Mouse (Mus musculus): ENCODE data around the gene Rtn2. TPM values are rescaled to one million over a fixed set of nuclear protein-coding genes. Genes with fewer than 3 reads are reported as not detected.

Gene Rtn2
- polyA plus RNA-seq, 1 experiment from 2014 or later = 8.0 TPM

DNA sequence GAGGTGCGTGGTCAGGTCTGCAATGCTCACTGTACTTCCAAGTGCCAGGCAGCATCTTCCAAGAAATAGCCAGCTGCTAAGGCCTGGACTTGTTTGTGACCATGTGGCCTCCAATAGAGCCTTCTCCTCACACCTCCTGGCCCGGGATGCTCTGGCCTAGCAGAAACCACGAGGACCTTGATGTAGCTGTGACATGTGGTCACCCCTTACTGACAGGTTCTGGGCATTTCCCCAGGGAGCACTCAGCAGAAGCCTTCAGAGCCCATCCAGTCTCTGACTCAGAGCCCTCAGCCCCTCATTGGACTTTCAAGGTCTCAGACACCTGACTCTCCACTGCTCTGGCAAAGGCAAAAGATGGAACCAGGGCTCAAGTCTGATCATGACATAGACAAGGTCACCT is 37.3 kb upstream of the Rtn2 start:
- Histone ChIP-seq H3K4me2 (replicated peaks; ENCODE audit: low read depth, low read length) (no peak overlapping the region), H3K4me3 (ENCODE audit: low read length) (no peak overlapping the region), H3K9me3 (ENCODE audit: low read length) (no peaks in the 10 kb centered on the region), H3K4me1 (ENCODE audit: insufficient read depth, low read length) (no peaks in the 10 kb centered on the region), H3K36me3 (ENCODE audit: insufficient read depth, low read length) (peaks cover 18% of the 10 kb centered on the region), H3K27me3 (ENCODE audit: insufficient read depth, low read length) (no peaks in the 10 kb centered on the region), H3K27ac (ENCODE audit: low read length) (no peak overlapping the region), H3K9ac (replicated peaks; ENCODE audit: low read length) (no peak overlapping the region)
- ATAC-seq (ENCODE audit: low FRiP score, low TSS enrichment) = no peak
- 76% methylated on average over 3 of the region's 3 CpGs for WGBS

DNA sequence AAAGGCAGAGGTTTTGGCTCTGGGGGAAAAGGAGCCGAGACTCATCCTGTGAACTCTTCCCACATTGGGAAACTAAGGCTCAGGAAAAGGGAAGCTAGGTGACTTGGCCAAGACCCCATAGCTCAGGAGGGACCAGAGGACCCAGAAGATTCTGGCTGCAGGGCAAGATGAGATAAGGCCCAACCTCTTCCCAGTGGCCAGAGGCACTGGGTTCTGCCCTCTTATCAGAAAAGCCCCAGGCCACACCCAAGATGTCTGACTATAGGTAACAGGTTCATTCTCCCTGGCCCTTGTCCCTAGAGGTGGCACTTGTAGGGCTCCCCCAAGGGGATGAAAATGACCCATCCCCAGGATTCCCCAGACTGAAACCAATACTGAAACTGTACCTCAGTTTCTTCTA is 35.6 kb upstream of the Rtn2 start:
- Histone ChIP-seq H3K9ac (replicated peaks; ENCODE audit: low read length) (no peak overlapping the region), H3K4me3 (ENCODE audit: low read length) (no peak overlapping the region), H3K4me1 (ENCODE audit: insufficient read depth, low read length) (no peaks in the 10 kb centered on the region), H3K36me3 (ENCODE audit: insufficient read depth, low read length) (peaks cover 18% of the 10 kb centered on the region), H3K9me3 (ENCODE audit: low read length) (no peaks in the 10 kb centered on the region), H3K27me3 (ENCODE audit: insufficient read depth, low read length) (no peaks in the 10 kb centered on the region), H3K27ac (ENCODE audit: low read length) (no peak overlapping the region), H3K4me2 (replicated peaks; ENCODE audit: low read depth, low read length) (no peak overlapping the region)
- WGBS = 93% methylated on average over 1 of the region's 1 CpGs
- no peak for ATAC-seq (ENCODE audit: low FRiP score, low TSS enrichment)

DNA sequence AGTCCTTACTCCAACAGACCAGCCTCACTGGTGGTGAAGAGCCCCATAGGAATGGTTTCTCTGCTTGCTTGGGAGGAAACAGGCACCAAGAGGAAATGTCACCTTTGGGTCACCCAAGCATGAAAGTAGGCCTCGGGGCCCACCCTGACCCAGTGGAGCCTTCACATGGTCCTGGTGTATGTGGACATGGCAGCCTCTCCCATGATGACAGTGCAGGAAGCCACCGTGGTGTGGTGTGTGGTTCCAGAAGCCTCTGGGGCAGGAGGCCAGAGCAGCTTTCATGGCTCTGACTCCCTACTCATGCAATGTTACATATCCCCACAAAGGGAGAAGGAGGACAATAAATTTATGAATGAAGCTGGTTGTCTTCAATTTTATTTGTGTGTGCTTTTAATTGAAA is 34.9 kb upstream of the Rtn2 start:
- peaks cover 18% of the 10 kb centered on the region for H3K36me3 ChIP-seq (ENCODE audit: insufficient read depth, low read length)
- no peaks in the 10 kb centered on the region for H3K27me3 ChIP-seq (ENCODE audit: insufficient read depth, low read length)
- no peaks in the 10 kb centered on the region for H3K4me1 ChIP-seq (ENCODE audit: insufficient read depth, low read length)
- ATAC-seq (ENCODE audit: low FRiP score, low TSS enrichment) = no peak
- WGBS = 88% methylated on average over 2 of the region's 2 CpGs
- H3K9me3 ChIP-seq (ENCODE audit: low read length) = no peaks in the 10 kb centered on the region
- no peak overlapping the region for H3K4me3 ChIP-seq (ENCODE audit: low read length)
- no peak overlapping the region for H3K9ac ChIP-seq (replicated peaks; ENCODE audit: low read length)
- no peak overlapping the region for H3K27ac ChIP-seq (ENCODE audit: low read length)
- no peak overlapping the region for H3K4me2 ChIP-seq (replicated peaks; ENCODE audit: low read depth, low read length)

DNA sequence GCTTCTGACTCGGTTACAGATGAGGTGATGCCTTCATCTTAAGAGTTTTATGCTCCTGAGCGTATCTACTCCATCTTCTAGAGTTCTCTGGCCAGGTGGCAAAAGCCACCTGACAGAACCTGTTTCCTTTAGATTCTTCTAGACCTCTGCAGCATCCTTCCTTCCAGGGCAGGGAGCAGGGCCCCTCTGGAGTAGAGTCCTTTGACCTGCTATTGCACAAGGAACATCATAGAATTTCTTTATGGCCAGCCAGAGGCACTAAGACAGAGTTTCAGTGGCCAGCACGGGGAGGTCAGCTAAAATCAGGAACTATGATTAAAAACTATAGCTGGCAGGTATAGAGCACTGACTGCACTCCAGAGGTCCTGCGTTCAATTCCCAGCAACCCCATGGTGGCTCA is 30.3 kb upstream of the Rtn2 start:
- 77% methylated on average over 4 of the region's 4 CpGs for WGBS
- no peaks in the 10 kb centered on the region for H3K4me1 ChIP-seq (ENCODE audit: insufficient read depth, low read length)
- no peaks in the 10 kb centered on the region for H3K9me3 ChIP-seq (ENCODE audit: low read length)

DNA sequence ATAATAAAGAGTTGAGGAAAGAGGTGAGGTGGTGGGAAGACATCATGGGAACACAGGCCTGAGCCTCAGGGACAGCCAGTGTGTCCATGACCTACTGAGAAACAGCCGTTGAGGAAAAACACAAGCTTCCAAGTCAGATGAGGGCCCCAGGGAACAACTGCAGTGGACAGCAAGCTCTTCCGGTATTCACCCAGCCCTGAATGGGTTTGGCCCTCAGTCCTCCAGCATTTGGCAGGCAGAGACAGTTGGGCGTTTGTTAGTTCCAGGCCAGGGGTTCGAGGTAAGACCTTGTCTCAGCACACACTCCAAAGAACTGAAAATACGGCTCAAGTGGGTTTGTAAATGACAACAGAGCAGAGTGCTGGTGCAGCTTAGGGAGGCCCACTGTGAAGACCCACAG is 29.0 kb upstream of the Rtn2 start:
- Histone ChIP-seq H3K27me3 (ENCODE audit: insufficient read depth, low read length) (no peaks in the 10 kb centered on the region), H3K27ac (ENCODE audit: low read length) (no peak overlapping the region), H3K4me1 (ENCODE audit: insufficient read depth, low read length) (no peaks in the 10 kb centered on the region), H3K9ac (replicated peaks; ENCODE audit: low read length) (no peak overlapping the region), H3K4me2 (replicated peaks; ENCODE audit: low read depth, low read length) (no peak overlapping the region), H3K36me3 (ENCODE audit: insufficient read depth, low read length) (peaks cover 28% of the 10 kb centered on the region), H3K9me3 (ENCODE audit: low read length) (no peaks in the 10 kb centered on the region), H3K4me3 (ENCODE audit: low read length) (no peak overlapping the region)
- WGBS = 70% methylated on average over 5 of the region's 5 CpGs
- ATAC-seq (ENCODE audit: low FRiP score, low TSS enrichment) = no peak

More for the DNA sequence above, 30.3 kb upstream of the Rtn2 start:
- Histone ChIP-seq H3K4me3 (ENCODE audit: low read length) (no peak overlapping the region), H3K27me3 (ENCODE audit: insufficient read depth, low read length) (no peaks in the 10 kb centered on the region), H3K9ac (replicated peaks; ENCODE audit: low read length) (no peak overlapping the region), H3K36me3 (ENCODE audit: insufficient read depth, low read length) (peaks cover 22% of the 10 kb centered on the region; the same call in 1 of the 2 replicates), H3K4me2 (replicated peaks; ENCODE audit: low read depth, low read length) (no peak overlapping the region), H3K27ac (ENCODE audit: low read length) (no peak overlapping the region)
- no peak for ATAC-seq (ENCODE audit: low FRiP score, low TSS enrichment)

DNA sequence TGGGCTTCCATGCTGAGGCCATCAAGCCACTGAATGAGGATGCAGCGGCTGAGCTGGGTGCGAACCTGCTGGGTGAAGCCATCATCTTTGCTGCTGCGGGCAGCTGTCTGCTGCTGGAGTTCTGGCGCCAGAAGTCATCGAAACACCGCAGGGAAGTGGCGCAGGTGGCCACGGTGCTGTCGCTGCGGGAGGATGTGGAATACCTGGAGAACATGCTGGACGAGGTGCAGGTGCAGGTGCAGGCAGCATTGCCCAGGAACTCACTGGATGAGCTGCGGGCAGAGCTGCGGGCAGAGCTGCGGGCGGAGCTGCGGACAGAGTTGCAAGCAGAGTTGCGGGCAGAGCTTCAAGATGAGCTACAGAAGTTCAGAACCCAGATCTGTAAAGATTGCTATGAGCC is 27.0 kb upstream of the Rtn2 start:
- ATAC-seq (ENCODE audit: low FRiP score, low TSS enrichment) = no peak
- no peaks in the 10 kb centered on the region for H3K9me3 ChIP-seq (ENCODE audit: low read length)
- H3K4me2 ChIP-seq (replicated peaks; ENCODE audit: low read depth, low read length) = no peak overlapping the region
- WGBS = 82% methylated on average over 15 of the region's 17 CpGs
- no peak overlapping the region for H3K9ac ChIP-seq (replicated peaks; ENCODE audit: low read length)
- H3K36me3 ChIP-seq (ENCODE audit: insufficient read depth, low read length) = peaks cover 46% of the 10 kb centered on the region
- H3K4me3 ChIP-seq (ENCODE audit: low read length) = no peak overlapping the region
- H3K27me3 ChIP-seq (ENCODE audit: insufficient read depth, low read length) = no peaks in the 10 kb centered on the region
- no peak overlapping the region for H3K27ac ChIP-seq (ENCODE audit: low read length)
- H3K4me1 ChIP-seq (ENCODE audit: insufficient read depth, low read length) = no peaks in the 10 kb centered on the region

DNA sequence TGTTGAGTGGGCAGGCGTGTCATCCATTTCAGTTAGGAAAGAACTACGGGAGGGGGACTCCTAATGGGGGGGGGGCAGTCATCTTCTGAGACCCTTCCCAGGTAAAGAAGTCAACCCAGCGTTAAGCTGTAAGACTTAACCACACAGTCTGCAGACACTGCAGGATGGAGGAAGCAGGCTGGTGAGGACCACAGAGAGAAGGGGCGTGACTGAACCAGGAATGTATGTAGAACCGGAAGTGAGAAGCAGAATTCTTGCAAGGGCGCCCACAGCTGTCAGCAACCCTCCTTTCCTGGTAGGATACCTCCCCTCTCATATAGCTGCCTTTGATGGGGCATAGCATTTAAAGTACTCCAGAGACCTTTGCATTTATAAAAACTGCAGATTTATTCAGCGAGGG is 25.9 kb upstream of the Rtn2 start:
- Histone ChIP-seq H3K9me3 (ENCODE audit: low read length) (no peaks in the 10 kb centered on the region), H3K27me3 (ENCODE audit: insufficient read depth, low read length) (no peaks in the 10 kb centered on the region), H3K4me3 (ENCODE audit: low read length) (no peak overlapping the region), H3K4me1 (ENCODE audit: insufficient read depth, low read length) (no peaks in the 10 kb centered on the region), H3K4me2 (replicated peaks; ENCODE audit: low read depth, low read length) (no peak overlapping the region), H3K27ac (ENCODE audit: low read length) (no peak overlapping the region), H3K9ac (replicated peaks; ENCODE audit: low read length) (no peak overlapping the region), H3K36me3 (ENCODE audit: insufficient read depth, low read length) (peaks cover 56% of the 10 kb centered on the region)
- 76% methylated on average over 7 of the region's 7 CpGs for WGBS
- no peak for ATAC-seq (ENCODE audit: low FRiP score, low TSS enrichment)

DNA sequence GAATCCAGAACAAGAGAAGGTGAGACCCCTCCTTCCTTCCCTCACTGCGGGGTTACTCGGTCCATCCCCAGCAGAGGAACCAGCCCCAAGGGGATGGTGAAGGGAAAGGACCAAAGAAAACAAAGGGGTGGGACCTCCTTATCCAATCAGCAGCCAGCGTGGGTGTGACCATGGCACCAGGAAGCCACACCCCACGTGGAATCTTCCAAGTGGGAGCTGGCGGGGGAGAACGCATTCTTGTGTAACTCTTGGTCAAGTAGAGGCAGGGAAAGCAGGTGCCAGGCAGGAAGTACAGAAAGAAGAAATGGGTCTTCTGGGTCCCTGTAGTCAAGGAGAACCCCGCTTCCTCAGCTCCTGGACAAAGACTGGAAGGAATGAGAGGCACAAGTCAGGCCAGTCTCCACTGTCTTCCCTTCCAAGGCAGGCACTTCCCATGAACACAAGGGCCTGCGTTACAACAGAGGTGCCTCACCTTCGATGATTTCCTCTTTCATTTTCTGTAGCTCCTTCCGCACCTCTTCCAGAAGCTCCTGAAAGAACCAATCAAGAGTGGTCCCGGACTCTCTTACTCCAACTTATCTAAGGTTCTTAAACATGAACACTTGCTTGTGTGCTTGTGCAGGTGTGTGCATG is 24.9 kb upstream of the Rtn2 start:
- Histone ChIP-seq H3K4me2 (replicated peaks; ENCODE audit: low read depth, low read length) (no peak overlapping the region), H3K27ac (ENCODE audit: low read length) (no peak overlapping the region), H3K4me1 (ENCODE audit: insufficient read depth, low read length) (no peaks in the 10 kb centered on the region), H3K9ac (replicated peaks; ENCODE audit: low read length) (no peak overlapping the region), H3K9me3 (ENCODE audit: low read length) (no peaks in the 10 kb centered on the region), H3K36me3 (ENCODE audit: insufficient read depth, low read length) (peaks cover 62% of the 10 kb centered on the region), H3K27me3 (ENCODE audit: insufficient read depth, low read length) (no peaks in the 10 kb centered on the region), H3K4me3 (ENCODE audit: low read length) (no peak overlapping the region)
- ATAC-seq (ENCODE audit: low FRiP score, low TSS enrichment) = peak; percentile 73; the same call in 1 of the 2 replicates
- 41% methylated on average over 11 of the region's 11 CpGs for WGBS

DNA sequence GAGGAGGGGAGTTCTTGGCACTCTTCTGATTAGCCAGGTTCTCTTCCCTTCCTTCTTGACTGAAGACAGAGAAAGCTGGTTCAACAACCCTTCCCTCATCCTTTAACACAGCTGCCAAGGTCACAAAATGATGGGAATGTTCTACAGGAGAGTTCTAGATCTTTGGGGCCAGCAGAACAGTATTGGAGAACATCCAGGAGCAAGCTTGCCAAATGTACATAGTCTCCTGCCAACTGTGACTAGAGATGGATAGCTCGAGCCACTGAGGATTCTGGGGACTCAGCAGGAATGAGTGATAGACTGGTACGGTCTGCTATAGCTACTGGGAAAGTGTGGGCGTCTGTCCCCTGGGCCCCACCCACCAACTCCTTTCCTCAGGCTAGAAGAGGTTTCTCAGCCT is 24.1 kb upstream of the Rtn2 start:
- H3K27ac ChIP-seq (ENCODE audit: low read length) = no peak overlapping the region
- peaks cover 66% of the 10 kb centered on the region for H3K36me3 ChIP-seq (ENCODE audit: insufficient read depth, low read length)
- WGBS = 71% methylated on average over 3 of the region's 3 CpGs

DNA sequence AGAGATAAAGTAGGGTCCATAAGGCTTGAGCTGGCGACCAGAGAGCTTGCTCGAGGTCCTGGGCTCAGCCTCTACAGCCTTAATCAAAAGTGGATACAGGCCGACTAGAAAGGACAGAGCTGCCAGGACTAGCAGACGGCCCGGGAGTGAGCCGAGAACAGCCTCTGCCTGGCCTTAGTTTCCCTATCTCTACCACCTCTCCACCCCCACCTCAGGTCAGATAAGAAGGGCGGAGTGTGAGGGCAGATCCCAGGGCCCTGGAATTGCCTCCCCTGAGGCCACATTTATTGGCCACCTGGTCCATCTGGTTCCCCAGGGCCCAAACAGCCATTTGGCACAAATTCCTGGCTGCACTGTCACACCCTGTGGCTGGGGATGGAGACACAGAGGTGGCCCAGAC is 17.3 kb upstream of the Rtn2 start:
- WGBS = 56% methylated on average over 7 of the region's 7 CpGs
- Histone ChIP-seq H3K4me2 (replicated peaks; ENCODE audit: low read depth, low read length) (no peak overlapping the region), H3K4me3 (ENCODE audit: low read length) (no peak overlapping the region), H3K36me3 (ENCODE audit: insufficient read depth, low read length) (peaks cover 46% of the 10 kb centered on the region), H3K27me3 (ENCODE audit: insufficient read depth, low read length) (no peaks in the 10 kb centered on the region), H3K27ac (ENCODE audit: low read length) (no peak overlapping the region), H3K9ac (replicated peaks; ENCODE audit: low read length) (no peak overlapping the region), H3K4me1 (ENCODE audit: insufficient read depth, low read length) (peaks cover 38% of the 10 kb centered on the region), H3K9me3 (ENCODE audit: low read length) (no peaks in the 10 kb centered on the region)
- ATAC-seq (ENCODE audit: low FRiP score, low TSS enrichment) = no peak

More for the DNA sequence above, 24.1 kb upstream of the Rtn2 start:
- Histone ChIP-seq H3K9ac (replicated peaks; ENCODE audit: low read length) (no peak overlapping the region), H3K27me3 (ENCODE audit: insufficient read depth, low read length) (no peaks in the 10 kb centered on the region), H3K4me1 (ENCODE audit: insufficient read depth, low read length) (no peaks in the 10 kb centered on the region), H3K9me3 (ENCODE audit: low read length) (no peaks in the 10 kb centered on the region), H3K4me2 (replicated peaks; ENCODE audit: low read depth, low read length) (no peak overlapping the region), H3K4me3 (ENCODE audit: low read length) (no peak overlapping the region)
- ATAC-seq (ENCODE audit: low FRiP score, low TSS enrichment) = no peak
